Mouse (Mus musculus) kidney, embryonic 16.5 days (tissue): ENCODE results near the gene Atp5c1. TPM values are rescaled to one million over a fixed set of nuclear protein-coding genes. Genes with fewer than 3 reads are reported as not detected.

Source experiments
- ATAC-seq: fragments of 200-750 bp; cut with Nextera tagmentation; 2 replicates; pipeline ENCODE4 v1.8.0; 2017; ENCODE audit warnings: moderate TSS enrichment; ENCODE audit not compliant: low FRiP score, low TSS enrichment
- H3K27ac ChIP-seq: fragments of 300-500 bp; sonication (generic); 2 replicates; pipeline ENCODE4 v1.5.1; 2014; ENCODE audit warnings: low read length
- H3K27me3 ChIP-seq: fragments of 300-500 bp; sonication (generic); 2 replicates; pipeline ENCODE4 v1.6.1; 2014; ENCODE audit warnings: low read length, control low read depth, mixed read lengths; ENCODE audit not compliant: insufficient read depth
- H3K36me3 ChIP-seq: fragments of 300-500 bp; sonication (generic); 2 replicates; pipeline ENCODE4 v1.6.1; 2014; ENCODE audit warnings: low read length, control low read depth, mixed read lengths; ENCODE audit not compliant: insufficient read depth
- H3K4me1 ChIP-seq: fragments of 300-500 bp; sonication (generic); 2 replicates; pipeline ENCODE4 v1.6.1; 2014; ENCODE audit warnings: low read length, control low read depth, mixed read lengths; ENCODE audit not compliant: insufficient read depth
- H3K4me2 ChIP-seq: fragments of 300-500 bp; sonication (generic); replicated peaks from 2 replicates; pipeline ENCODE4 v1.6.1; 2014; ENCODE audit warnings: low read depth, low read length
- H3K4me3 ChIP-seq: fragments of 300-500 bp; sonication (generic); 2 replicates; pipeline ENCODE4 v1.5.1; 2014; ENCODE audit warnings: mild to moderate bottlenecking, low read length
- H3K9ac ChIP-seq: fragments of 300-500 bp; sonication (generic); replicated peaks from 2 replicates; pipeline ENCODE4 v1.6.1; 2014; ENCODE audit warnings: low read length
- H3K9me3 ChIP-seq: fragments of 300-500 bp; sonication (generic); 2 replicates; pipeline ENCODE4 v1.6.1; 2016; ENCODE audit warnings: low read length, control low read depth
- WGBS: fragments of 180-500 bp; shearing (Covaris S2); extraction: QIAGEN DNeasy Blood & Tissue Kit; methylation state at CpG from one replicate; pipeline ENCODE4 v1.1.7; 2014; 5-methylcytosine and 5-hydroxymethylcytosine counted together
- polyA plus RNA-seq: library from polyadenylated mRNA; unstranded; fragments of >200 nt; fragmentation: Nextera tagmentation; extraction: Ambion mirVana; gene quantifications from 2 replicates; pipeline ENCODE4 v1.2.1, GENCODE M21; 2015

Gene Atp5c1
- 689 and 740 TPM in 2 replicates for polyA plus RNA-seq

DNA sequence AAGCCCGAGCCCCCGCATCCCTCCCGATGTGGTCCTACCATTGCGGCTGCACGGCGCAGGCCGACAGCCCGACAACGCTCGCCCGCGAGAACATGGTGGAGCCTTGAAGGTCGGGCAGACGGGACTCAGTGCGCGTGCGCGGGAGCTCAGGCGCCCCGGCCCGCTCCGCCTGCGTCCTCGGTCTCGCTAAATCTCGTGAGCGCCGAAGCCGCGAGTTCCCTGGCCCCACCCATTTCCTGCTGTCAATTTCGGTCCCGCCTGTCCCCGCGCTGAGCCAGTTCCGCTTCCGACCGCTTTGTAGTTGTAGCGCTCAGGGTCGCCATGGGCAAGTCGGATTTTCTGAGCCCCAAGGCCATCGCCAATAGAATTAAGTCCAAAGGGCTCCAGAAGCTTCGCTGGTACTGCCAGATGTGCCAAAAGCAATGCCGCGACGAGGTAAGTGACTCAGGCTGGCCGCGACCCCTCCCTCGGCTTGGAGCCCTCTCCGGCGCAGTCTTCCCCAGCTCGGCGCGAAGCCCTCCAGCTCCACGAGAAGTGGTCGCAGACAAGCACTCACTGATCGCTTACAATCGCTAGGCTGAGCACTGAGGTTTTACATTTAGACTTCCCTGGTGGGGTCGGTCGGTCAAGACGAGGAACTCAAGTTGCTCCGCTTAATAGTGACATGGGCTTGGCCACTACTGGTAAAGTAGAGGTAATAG is at the start of gene Atp5c1, which contains the start of gene Kin:
Gene Atp5c1 (minus strand): TSS at position 201 of the 701 bp plus-strand sequence.
Gene Kin (plus strand): TSS at position 284 of the 701 bp plus-strand sequence.
- Histone ChIP-seq H3K9ac (peak within 1 kb of the TSS; percentile 97), H3K36me3 (peaks cover 5% of the 10 kb centered on the region; the same call in 1 of the 2 replicates), H3K4me2 (peak within 1 kb of the TSS; percentile 86), H3K27ac (peak within 1 kb of the TSS; percentile 92), H3K9me3 (no peaks in the 10 kb centered on the region), H3K4me1 (peaks cover 30% of the 10 kb centered on the region), H3K4me3 (peak within 1 kb of the TSS; percentile 80), H3K27me3 (no peaks in the 10 kb centered on the region)
- ATAC-seq, result peak; percentile 97
- WGBS, result 0% methylated on average over 61 of the region's 61 CpGs

GRCm38 (mm10) chr2:10128571-10128970 is 48.3 kb upstream of the Atp5c1 start:
- 88% methylated on average over 4 of the region's 4 CpGs for WGBS
- Histone ChIP-seq H3K36me3 (no peaks in the 10 kb centered on the region), H3K9me3 (no peaks in the 10 kb centered on the region), H3K4me3 (no peak overlapping the region), H3K27ac (no peak overlapping the region), H3K4me2 (no peak overlapping the region), H3K9ac (no peak overlapping the region), H3K4me1 (peaks cover 6% of the 10 kb centered on the region; the same call in 1 of the 2 replicates), H3K27me3 (no peaks in the 10 kb centered on the region)
- no peak for ATAC-seq

GRCm38 (mm10) chr2:10127471-10127870 is 47.2 kb upstream of the Atp5c1 start:
- ATAC-seq, result no peak
- no peaks in the 10 kb centered on the region for H3K27me3 ChIP-seq
- WGBS, result 88% methylated on average over 5 of the region's 5 CpGs
- no peak overlapping the region for H3K4me2 ChIP-seq
- no peaks in the 10 kb centered on the region for H3K36me3 ChIP-seq
- H3K4me3 ChIP-seq, result no peak overlapping the region
- H3K4me1 ChIP-seq, result peaks cover 6% of the 10 kb centered on the region; the same call in 1 of the 2 replicates
- H3K9ac ChIP-seq, result no peak overlapping the region
- H3K9me3 ChIP-seq, result no peaks in the 10 kb centered on the region
- H3K27ac ChIP-seq, result no peak overlapping the region

GRCm38 (mm10) chr2:10126122-10126521 is 45.8 kb upstream of the Atp5c1 start:
- Histone ChIP-seq H3K27ac (no peak overlapping the region), H3K9me3 (no peaks in the 10 kb centered on the region), H3K36me3 (no peaks in the 10 kb centered on the region), H3K9ac (no peak overlapping the region), H3K4me3 (no peak overlapping the region), H3K4me2 (no peak overlapping the region), H3K4me1 (peaks cover 6% of the 10 kb centered on the region; the same call in 1 of the 2 replicates), H3K27me3 (no peaks in the 10 kb centered on the region)
- WGBS, result 81% methylated on average over 4 of the region's 4 CpGs
- ATAC-seq, result no peak

DNA sequence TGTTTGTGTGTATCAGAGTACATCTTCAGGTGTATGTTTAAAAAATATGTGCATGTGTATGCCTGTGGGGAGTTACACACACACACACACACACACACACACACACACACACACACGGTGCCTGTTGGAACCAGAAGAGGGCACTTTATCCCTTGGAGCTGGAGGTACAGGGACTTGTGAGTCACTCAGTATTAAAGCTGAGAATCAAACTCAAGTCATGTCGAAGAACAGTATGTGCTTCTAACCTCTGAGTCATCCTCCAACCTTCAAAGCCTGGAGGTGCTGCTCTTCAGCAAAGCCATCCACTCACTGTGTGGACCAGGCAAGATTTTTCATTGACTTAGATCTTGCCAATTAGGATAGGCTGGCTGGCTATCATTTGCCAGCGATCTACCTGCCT is 41.5 kb upstream of the Atp5c1 start:
- 65% methylated on average over 3 of the region's 3 CpGs for WGBS
- H3K9ac ChIP-seq, result no peak overlapping the region
- no peaks in the 10 kb centered on the region for H3K27me3 ChIP-seq
- H3K4me3 ChIP-seq, result no peak overlapping the region
- no peaks in the 10 kb centered on the region for H3K36me3 ChIP-seq
- no peak overlapping the region for H3K27ac ChIP-seq
- H3K9me3 ChIP-seq, result no peaks in the 10 kb centered on the region
- H3K4me2 ChIP-seq, result no peak overlapping the region
- ATAC-seq, result no peak
- no peaks in the 10 kb centered on the region for H3K4me1 ChIP-seq

GRCm38 (mm10) chr2:10119276-10119675 is 39.0 kb upstream of the Atp5c1 start:
- Histone ChIP-seq H3K4me3 (no peak overlapping the region), H3K4me2 (no peak overlapping the region)
- 77% methylated on average over 8 of the region's 8 CpGs for WGBS

GRCm38 (mm10) chr2:10118751-10119150 is 38.4 kb upstream of the Atp5c1 start:
- Histone ChIP-seq H3K27ac (no peak overlapping the region), H3K9ac (no peak overlapping the region), H3K4me1 (no peaks in the 10 kb centered on the region), H3K4me2 (no peak overlapping the region), H3K36me3 (no peaks in the 10 kb centered on the region), H3K27me3 (no peaks in the 10 kb centered on the region), H3K4me3 (no peak overlapping the region), H3K9me3 (no peaks in the 10 kb centered on the region)
- no peak for ATAC-seq
- 70% methylated on average over 1 of the region's 1 CpGs for WGBS

More at GRCm38 (mm10) chr2:10119276-10119675, 39.0 kb upstream of the Atp5c1 start:
- Histone ChIP-seq H3K27me3 (no peaks in the 10 kb centered on the region), H3K9ac (no peak overlapping the region), H3K9me3 (no peaks in the 10 kb centered on the region), H3K36me3 (no peaks in the 10 kb centered on the region), H3K4me1 (no peaks in the 10 kb centered on the region), H3K27ac (no peak overlapping the region)
- ATAC-seq, result no peak

GRCm38 (mm10) chr2:10108535-10109189 is 28.4 kb upstream of the Atp5c1 start:
- Histone ChIP-seq H3K27me3 (no peaks in the 10 kb centered on the region), H3K4me1 (no peaks in the 10 kb centered on the region), H3K27ac (no peak overlapping the region), H3K4me2 (no peak overlapping the region), H3K36me3 (no peaks in the 10 kb centered on the region), H3K4me3 (no peak overlapping the region), H3K9ac (no peak overlapping the region), H3K9me3 (no peaks in the 10 kb centered on the region; the same call in 1 of the 2 replicates)
- WGBS, result 58% methylated on average over 6 of the region's 6 CpGs
- no peak for ATAC-seq

GRCm38 (mm10) chr2:10101180-10101579 is 20.9 kb upstream of the Atp5c1 start:
- WGBS, result 41% methylated on average over 6 of the region's 6 CpGs
- Histone ChIP-seq H3K9ac (no peak overlapping the region), H3K4me3 (no peak overlapping the region), H3K27me3 (no peaks in the 10 kb centered on the region), H3K4me1 (no peaks in the 10 kb centered on the region), H3K4me2 (no peak overlapping the region), H3K9me3 (no peaks in the 10 kb centered on the region), H3K36me3 (no peaks in the 10 kb centered on the region), H3K27ac (no peak overlapping the region)
- no peak for ATAC-seq

DNA sequence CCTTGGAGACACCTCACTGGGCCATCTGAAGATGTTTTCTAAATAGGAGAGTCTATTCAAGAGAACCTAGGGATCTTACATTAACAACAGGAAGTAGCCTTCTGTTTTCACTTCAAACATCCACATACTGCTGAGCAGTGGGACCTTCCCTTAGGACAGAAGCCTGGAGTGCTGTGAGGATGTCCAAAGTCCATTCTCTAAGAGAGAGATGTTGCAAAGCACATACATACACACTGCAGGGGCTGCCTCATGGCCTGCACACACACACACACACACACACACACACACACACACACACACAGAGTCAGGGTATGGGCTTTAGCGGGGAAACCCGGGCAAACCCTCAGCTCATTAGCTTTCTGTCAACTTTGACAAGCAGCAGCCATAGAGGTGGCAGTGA is 20.2 kb upstream of the Atp5c1 start:
- H3K9ac ChIP-seq, result no peak overlapping the region
- no peaks in the 10 kb centered on the region for H3K9me3 ChIP-seq
- no peaks in the 10 kb centered on the region for H3K4me1 ChIP-seq
- H3K4me2 ChIP-seq, result no peak overlapping the region
- no peak overlapping the region for H3K27ac ChIP-seq
- no peak; the same call in 1 of the 2 replicates for ATAC-seq
- H3K27me3 ChIP-seq, result no peaks in the 10 kb centered on the region
- WGBS, result 66% methylated on average over 2 of the region's 2 CpGs
- H3K36me3 ChIP-seq, result no peaks in the 10 kb centered on the region
- H3K4me3 ChIP-seq, result no peak overlapping the region
